Mouse (Mus musculus): ENCODE results near the gene Trim32. TPM values are rescaled to one million over a fixed set of nuclear protein-coding genes. Genes with fewer than 3 reads are reported as not detected.

Trim32 gene
- polyA plus RNA-seq, 1 experiment from 2014 or later, result 6.3 TPM

GRCm38 (mm10) chr4:65642611-65643010 is 37.8 kb downstream of the Trim32 start:
- Histone ChIP-seq H3K27ac (no peak overlapping the region), H3K36me3 (ENCODE audit: inconsistent target) (no peaks in the 10 kb centered on the region)
- 42% methylated on average over 5 of the region's 5 CpGs for WGBS (ENCODE audit: missing documents)

GRCm38 (mm10) chr4:65654723-65655122 is 49.9 kb downstream of the Trim32 start:
- H3K4me3 ChIP-seq (ENCODE audit: inconsistent target), result no peak overlapping the region
- H3K27ac ChIP-seq, result no peak overlapping the region
- 0% methylated on average over 2 of the region's 2 CpGs for WGBS (ENCODE audit: missing documents)
- no peaks in the 10 kb centered on the region for H3K79me2 ChIP-seq (ENCODE audit: inconsistent target)
- no peaks in the 10 kb centered on the region for H3K36me3 ChIP-seq (ENCODE audit: inconsistent target)

More at GRCm38 (mm10) chr4:65642611-65643010, 37.8 kb downstream of the Trim32 start:
- Histone ChIP-seq H3K4me3 (ENCODE audit: inconsistent target) (no peak overlapping the region), H3K79me2 (ENCODE audit: inconsistent target) (no peaks in the 10 kb centered on the region)

DNA sequence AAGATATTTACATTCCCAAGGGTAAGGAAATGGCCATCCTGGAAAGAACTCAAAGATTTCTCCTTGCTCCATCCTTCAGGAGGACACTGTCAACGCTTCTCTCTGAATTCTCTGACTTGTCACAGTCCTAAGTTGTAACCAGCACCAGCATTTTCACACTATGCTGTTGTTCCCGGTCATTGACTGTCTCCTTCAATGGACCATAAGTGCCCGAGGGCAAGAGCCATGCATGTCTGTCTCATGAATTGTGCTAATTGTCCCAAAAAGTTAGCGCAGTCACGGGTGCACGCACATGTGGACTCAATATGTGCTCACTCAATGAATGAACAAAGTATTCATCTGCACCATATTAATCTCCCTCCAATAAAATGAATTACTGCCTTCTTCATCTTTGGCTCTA is 58.4 kb downstream of the Trim32 start:
- WGBS (ENCODE audit: missing documents), result 91% methylated on average over 6 of the region's 6 CpGs
- Histone ChIP-seq H3K36me3 (ENCODE audit: inconsistent target) (no peaks in the 10 kb centered on the region), H3K4me3 (ENCODE audit: inconsistent target) (no peak overlapping the region), H3K79me2 (ENCODE audit: inconsistent target) (no peaks in the 10 kb centered on the region), H3K27ac (no peak overlapping the region)
